Mouse (Mus musculus): ENCODE data around the gene Dynlt3. TPM values are rescaled to one million over a fixed set of nuclear protein-coding genes. Genes with fewer than 3 reads are reported as not detected.
A peak's percentile ranks its signal among the peaks of the same experiment; 100 is the strongest.
"Not testable (repeated sequence)": the region's sequence is repeated elsewhere in the genome, so short reads cannot be mapped to it uniquely, and the experiment has no call there.

Dynlt3 gene
- polyA plus RNA-seq (2012; rRNA removed) = 9.3 and 17.9 TPM in 2 replicates

- WGBS = 8% methylated on average over 30 of the region's 30 CpGs
- DNase-seq (ENCODE audit: low read depth, low spot score) = peak; percentile 33
Measured at GRCm38 (mm10) chrX:9662391-9663111, at the start of gene Dynlt3. Gene Dynlt3 (minus strand): TSS chrX:9663003.

GRCm38 (mm10) chrX:9699815-9700214 lies 37.0 kb upstream of the Dynlt3 start:
- no peak for DNase-seq (ENCODE audit: low read depth, low spot score)
- WGBS = 86% methylated on average over 3 of the region's 3 CpGs

GRCm38 (mm10) chrX:9695997-9696396 lies 33.2 kb upstream of the Dynlt3 start:
- no peak for DNase-seq (ENCODE audit: low read depth, low spot score)
- 82% methylated on average over 6 of the region's 6 CpGs for WGBS

GRCm38 (mm10) chrX:9672040-9672439 lies 9.2 kb upstream of the Dynlt3 start:
- 45% methylated on average over 1 of the region's 1 CpGs for WGBS
- DNase-seq (ENCODE audit: low read depth, low spot score) = no peak

GRCm38 (mm10) chrX:9671418-9671817 lies 8.6 kb upstream of the Dynlt3 start:
- DNase-seq (ENCODE audit: low read depth, low spot score) = no peak
- 89% methylated on average over 3 of the region's 3 CpGs for WGBS

GRCm38 (mm10) chrX:9652806-9653205 lies 10.0 kb downstream of the Dynlt3 start:
- no peak for DNase-seq (ENCODE audit: low read depth, low spot score)
- WGBS = 71% methylated on average over 3 of the region's 3 CpGs

GRCm38 (mm10) chrX:9640594-9640993 lies 22.2 kb downstream of the Dynlt3 start:
- DNase-seq (ENCODE audit: low read depth, low spot score) = not testable (repeated sequence)
- WGBS = 89% methylated on average over 5 of the region's 5 CpGs

- DNase-seq (ENCODE audit: low read depth, low spot score) = not testable (repeated sequence)
- 61% methylated on average over 2 of the region's 2 CpGs for WGBS
Measured at GRCm38 (mm10) chrX:9640126-9640525, 22.7 kb downstream of the Dynlt3 start.

Other genes starting within 250 kb of the Dynlt3 start
- 2.1 and 3.2 TPM in 2 replicates for gene Cybb, start 175.2 kb downstream of the Dynlt3 start, polyA plus RNA-seq (2012; rRNA removed)
- gene H2al1o, start 90.6 kb downstream of the Dynlt3 start, polyA plus RNA-seq (2012; rRNA removed) = not detected in 2 replicates
- gene Hypm, start 183.9 kb upstream of the Dynlt3 start, polyA plus RNA-seq (2012; rRNA removed) = not detected in 2 replicates
- gene H2al3, start 186.7 kb upstream of the Dynlt3 start, polyA plus RNA-seq (2012; rRNA removed) = not detected in 2 replicates
- gene Sytl5, start 222.6 kb upstream of the Dynlt3 start, polyA plus RNA-seq (2012; rRNA removed) = 0.21 and 0.41 TPM in 2 replicates